Mouse (Mus musculus) forebrain, postnatal 0 days (tissue): ENCODE results near the gene Heg1. TPM values are rescaled to one million over a fixed set of nuclear protein-coding genes. Genes with fewer than 3 reads are reported as not detected.
A peak's percentile ranks its signal among the peaks of the same experiment; 100 is the strongest.

Experiments
- ATAC-seq: fragments of 200-750 bp; cut with Nextera tagmentation; 2 replicates; pipeline ENCODE4 v1.8.0; 2017; ENCODE audit warnings: mild to moderate bottlenecking, moderate library complexity
- DNase-seq: peaks from one replicate; pipeline ENCODE4 v3.0.0-alpha.2; 2015
- H3K27ac ChIP-seq: fragments of 300-500 bp; sonication (generic); 2 replicates; pipeline ENCODE4 v1.5.1; 2014; ENCODE audit warnings: low read depth, mild to moderate bottlenecking, antibody characterized with exemption, low read length, moderate library complexity, mixed read lengths
- H3K27me3 ChIP-seq: fragments of 300-500 bp; sonication (generic); 2 replicates; pipeline ENCODE4 v1.6.1; 2014; ENCODE audit warnings: mild to moderate bottlenecking, low read length, mixed read lengths; ENCODE audit not compliant: insufficient read depth
- H3K36me3 ChIP-seq: fragments of 300-500 bp; sonication (generic); 2 replicates; pipeline ENCODE4 v1.6.1; 2014; ENCODE audit warnings: mild to moderate bottlenecking, moderate library complexity; ENCODE audit not compliant: insufficient read depth
- H3K4me1 ChIP-seq: fragments of 300-500 bp; sonication (generic); 2 replicates; pipeline ENCODE4 v1.6.1; 2014; ENCODE audit warnings: antibody characterized with exemption; ENCODE audit not compliant: insufficient read depth
- H3K4me2 ChIP-seq: fragments of 300-500 bp; sonication (generic); 2 replicates; pipeline ENCODE4 v1.6.1; 2014; ENCODE audit warnings: low read depth, mild to moderate bottlenecking, moderate library complexity
- H3K4me3 ChIP-seq: fragments of 300-500 bp; sonication (generic); 2 replicates; pipeline ENCODE4 v1.5.1; 2014; ENCODE audit warnings: low read depth, low read length, mixed read lengths
- H3K9ac ChIP-seq: fragments of 300-500 bp; sonication (generic); 2 replicates; pipeline ENCODE4 v1.6.1; 2014; ENCODE audit warnings: mild to moderate bottlenecking
- H3K9me3 ChIP-seq: fragments of 300-500 bp; sonication (generic); 2 replicates; pipeline ENCODE4 v1.6.1; 2016; ENCODE audit warnings: low read length
- CTCF ChIP-seq: sonication (generic); IDR thresholded peaks from 2 replicates; pipeline ENCODE4 v1.5.1; 2016; ENCODE audit warnings: antibody characterized with exemption, control low read depth, low read depth
- WGBS: fragments of 180-500 bp; shearing (Covaris S2); extraction: QIAGEN DNeasy Blood & Tissue Kit; methylation state at CpG from one replicate; pipeline ENCODE4 v1.1.7; 2014; 5-methylcytosine and 5-hydroxymethylcytosine counted together
- polyA plus RNA-seq: library from polyadenylated mRNA; unstranded; fragments of >200 nt; fragmentation: Nextera tagmentation; extraction: Ambion mirVana; gene quantifications from 2 replicates; pipeline ENCODE4 v1.2.1, GENCODE M21; 2015
- total RNA-seq: library from RNA; depleted of rRNA; stranded (reverse); fragments of >200 nt; gene quantifications from 2 replicates; pipeline ENCODE4 v1.2.3, GENCODE M21; 2014

Heg1 gene
- total and polyA plus RNA-seq, 2 experiments from 2014 or later, result 8.0 to 19.9 TPM

- H3K4me2 ChIP-seq, result peak overlapping the region; percentile 30
- H3K4me1 ChIP-seq, result 0 out of 2 replicates have a peak, but pooled peaks cover 3% of the 10 kb centered on the region
- WGBS, result 12% methylated on average over 12 of the region's 12 CpGs
- no peaks in the 10 kb centered on the region for H3K27me3 ChIP-seq
- DNase-seq, result peak; percentile 58
- H3K9me3 ChIP-seq, result no peaks in the 10 kb centered on the region
- no peaks in the 10 kb centered on the region for H3K36me3 ChIP-seq
- no peak overlapping the region for H3K4me3 ChIP-seq
- no peak for TF ChIP-seq CTCF
- H3K27ac ChIP-seq, result peak overlapping the region; percentile 55; the same call in 1 of the 2 replicates
- peak; percentile 83 for ATAC-seq
- peak overlapping the region; percentile 19; the same call in 1 of the 2 replicates for H3K9ac ChIP-seq
Measured at GRCm38 (mm10) chr16:33764501-33765193, 80.5 kb downstream of the Heg1 start.

- no peak overlapping the region for H3K27ac ChIP-seq
- H3K9ac ChIP-seq, result no peak overlapping the region
- H3K36me3 ChIP-seq, result no peaks in the 10 kb centered on the region
- H3K27me3 ChIP-seq, result no peaks in the 10 kb centered on the region
- no peak overlapping the region for H3K4me2 ChIP-seq
- H3K9me3 ChIP-seq, result no peaks in the 10 kb centered on the region
- TF ChIP-seq CTCF, result no peak
- ATAC-seq (no peak), DNase-seq (no peak)
- 0 out of 2 replicates have a peak, but pooled peaks cover 3% of the 10 kb centered on the region for H3K4me1 ChIP-seq
- H3K4me3 ChIP-seq, result no peak overlapping the region
- WGBS, result 91% methylated on average over 2 of the region's 2 CpGs
Measured at GRCm38 (mm10) chr16:33765477-33765876, 81.3 kb downstream of the Heg1 start.

- Histone ChIP-seq H3K27ac (no peak overlapping the region), H3K9ac (no peak overlapping the region), H3K4me3 (no peak overlapping the region), H3K27me3 (no peaks in the 10 kb centered on the region), H3K4me1 (0 out of 2 replicates have a peak, but pooled peaks cover 3% of the 10 kb centered on the region), H3K4me2 (no peak overlapping the region), H3K9me3 (no peaks in the 10 kb centered on the region), H3K36me3 (no peaks in the 10 kb centered on the region)
- ATAC-seq (no peak), DNase-seq (no peak)
- 88% methylated on average over 12 of the region's 12 CpGs for WGBS
- no peak for TF ChIP-seq CTCF
Measured at GRCm38 (mm10) chr16:33766309-33766708, 82.1 kb downstream of the Heg1 start.

- Histone ChIP-seq H3K27me3 (no peaks in the 10 kb centered on the region), H3K27ac (no peak overlapping the region), H3K4me1 (0 out of 2 replicates have a peak, but pooled peaks cover 3% of the 10 kb centered on the region), H3K9me3 (no peaks in the 10 kb centered on the region), H3K4me3 (no peak overlapping the region), H3K36me3 (no peaks in the 10 kb centered on the region), H3K4me2 (no peak overlapping the region), H3K9ac (no peak overlapping the region)
- DNase-seq (no peak), ATAC-seq (no peak)
- TF ChIP-seq CTCF, result no peak
- 81% methylated on average over 15 of the region's 15 CpGs for WGBS
Measured at GRCm38 (mm10) chr16:33766757-33767156, 82.6 kb downstream of the Heg1 start.

GRCm38 (mm10) chr16:33768491-33769278 is 84.5 kb downstream of the Heg1 start:
- no peak overlapping the region for H3K4me3 ChIP-seq
- 0 out of 2 replicates have a peak, but pooled peaks cover 3% of the 10 kb centered on the region for H3K4me1 ChIP-seq
- ATAC-seq, result no peak
- no peaks in the 10 kb centered on the region for H3K9me3 ChIP-seq
- H3K36me3 ChIP-seq, result no peaks in the 10 kb centered on the region
- H3K27me3 ChIP-seq, result no peaks in the 10 kb centered on the region
- H3K4me2 ChIP-seq, result no peak overlapping the region
- no peak overlapping the region for H3K9ac ChIP-seq
- TF ChIP-seq CTCF, result no peak
- no peak for DNase-seq
- 81% methylated on average over 3 of the region's 3 CpGs for WGBS
- no peak overlapping the region for H3K27ac ChIP-seq

GRCm38 (mm10) chr16:33769848-33770247 is 85.7 kb downstream of the Heg1 start:
- no peak overlapping the region for H3K9ac ChIP-seq
- H3K4me3 ChIP-seq, result no peak overlapping the region
- H3K27me3 ChIP-seq, result no peaks in the 10 kb centered on the region
- H3K36me3 ChIP-seq, result no peaks in the 10 kb centered on the region
- TF ChIP-seq CTCF, result no peak
- ATAC-seq (no peak), DNase-seq (no peak)
- WGBS, result 90% methylated on average over 7 of the region's 7 CpGs
- H3K9me3 ChIP-seq, result no peaks in the 10 kb centered on the region
- H3K4me2 ChIP-seq, result no peak overlapping the region
- H3K27ac ChIP-seq, result no peak overlapping the region
- H3K4me1 ChIP-seq, result 0 out of 2 replicates have a peak, but pooled peaks cover 2% of the 10 kb centered on the region
